Mouse (Mus musculus): ENCODE measurements around the gene Defb9. TPM values are rescaled to one million over a fixed set of nuclear protein-coding genes. Genes with fewer than 3 reads are reported as not detected.
"Not testable (repeated sequence)": the region's sequence is repeated elsewhere in the genome, so short reads cannot be mapped to it uniquely, and the experiment has no call there.

Defb9 gene
- not detected in 2 replicates for polyA plus RNA-seq (2016; fragmentation: Nextera tagmentation; extraction: Ambion mirVana)

DNA sequence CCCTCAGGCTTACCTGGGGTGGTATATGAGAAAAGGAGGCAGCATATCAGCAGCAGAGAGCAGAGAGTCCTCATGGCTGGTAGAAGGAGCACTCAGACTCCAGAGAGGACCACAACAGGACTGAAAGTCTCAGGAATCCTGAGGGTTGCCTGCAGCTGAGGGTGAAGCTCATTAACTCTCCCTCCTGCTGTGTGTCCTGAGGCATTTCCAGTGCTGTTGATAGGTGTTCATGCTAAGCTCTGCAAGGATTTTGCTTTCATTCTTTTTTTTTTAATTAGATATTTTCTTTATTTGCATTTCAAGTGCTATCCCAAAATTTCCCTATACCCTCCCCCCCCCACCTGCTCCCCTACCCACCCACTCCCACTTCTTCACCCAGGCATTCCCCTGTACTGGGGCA is at the start of gene Defb9:
TSS of gene Defb9 (minus strand) at position 101 of the 400 bp plus-strand sequence.
- H3K27me3 ChIP-seq; H3K4me3 ChIP-seq; H3K9ac ChIP-seq; H3K9me3 ChIP-seq; H3K4me2 ChIP-seq (replicated peaks); H3K4me1 ChIP-seq; ATAC-seq (ENCODE audit: insufficient number of reproducible peaks, insufficient read depth, low FRiP score, low TSS enrichment); H3K27ac ChIP-seq; H3K36me3 ChIP-seq: not testable (repeated sequence)

DNA sequence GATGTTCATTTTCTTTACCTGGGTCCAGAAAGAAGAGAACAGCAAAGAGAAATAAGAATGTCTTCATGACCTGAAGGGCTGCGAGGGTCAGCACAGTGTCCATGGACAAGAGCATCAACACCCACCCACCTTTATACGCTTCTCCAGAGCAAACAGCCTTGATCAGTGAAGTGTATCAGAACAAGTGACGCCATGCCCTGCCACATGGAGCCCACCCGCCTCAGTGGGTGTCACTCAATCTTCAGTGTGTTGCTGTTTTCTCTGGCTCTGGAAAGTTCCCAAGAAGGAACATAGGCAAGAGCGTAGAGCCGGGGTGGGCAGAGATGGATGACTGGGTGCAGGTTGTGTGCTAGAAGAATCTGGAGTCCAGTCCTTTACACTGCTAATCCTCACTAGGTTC is 47.4 kb upstream of the Defb9 start, which contains the start of gene Defb15:
TSS of gene Defb15 (minus strand) at position 101 of the 400 bp plus-strand sequence.
- ATAC-seq (ENCODE audit: insufficient number of reproducible peaks, insufficient read depth, low FRiP score, low TSS enrichment): no peak
- Histone ChIP-seq H3K4me2 (replicated peaks) (no peak within 1 kb of the TSS), H3K27me3 (no peaks in the 10 kb centered on the region), H3K4me1 (no peaks in the 10 kb centered on the region), H3K9ac (no peak within 1 kb of the TSS), H3K9me3 (no peaks in the 10 kb centered on the region), H3K36me3 (no peaks in the 10 kb centered on the region), H3K27ac (no peak within 1 kb of the TSS), H3K4me3 (no peak within 1 kb of the TSS)
- WGBS: 93% methylated on average over 6 of the region's 6 CpGs

DNA sequence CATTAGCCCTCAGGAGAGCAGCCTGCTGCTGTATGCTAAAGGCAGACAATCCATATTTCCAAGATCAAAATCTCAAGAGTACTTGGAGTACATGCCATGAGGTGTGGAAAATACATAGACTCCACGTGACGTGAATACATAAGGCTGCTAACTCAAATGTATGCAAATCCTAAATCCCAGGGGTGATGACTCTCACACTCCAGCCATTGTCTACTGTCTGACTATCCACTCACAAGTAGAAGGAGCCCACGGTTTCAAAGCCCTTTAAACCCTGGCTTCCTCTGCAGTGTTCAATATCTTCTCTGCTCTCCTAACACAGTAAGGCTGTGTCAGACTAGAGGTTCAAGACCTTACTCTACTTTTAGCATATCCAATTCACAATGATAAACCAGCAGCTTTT is 45.5 kb upstream of the Defb9 start:
- H3K36me3 ChIP-seq; H3K9ac ChIP-seq; H3K4me2 ChIP-seq (replicated peaks); ATAC-seq (ENCODE audit: insufficient number of reproducible peaks, insufficient read depth, low FRiP score, low TSS enrichment); H3K4me1 ChIP-seq; H3K4me3 ChIP-seq; H3K9me3 ChIP-seq; H3K27ac ChIP-seq; H3K27me3 ChIP-seq: not testable (repeated sequence)
- WGBS: 80% methylated on average over 3 of the region's 3 CpGs

DNA sequence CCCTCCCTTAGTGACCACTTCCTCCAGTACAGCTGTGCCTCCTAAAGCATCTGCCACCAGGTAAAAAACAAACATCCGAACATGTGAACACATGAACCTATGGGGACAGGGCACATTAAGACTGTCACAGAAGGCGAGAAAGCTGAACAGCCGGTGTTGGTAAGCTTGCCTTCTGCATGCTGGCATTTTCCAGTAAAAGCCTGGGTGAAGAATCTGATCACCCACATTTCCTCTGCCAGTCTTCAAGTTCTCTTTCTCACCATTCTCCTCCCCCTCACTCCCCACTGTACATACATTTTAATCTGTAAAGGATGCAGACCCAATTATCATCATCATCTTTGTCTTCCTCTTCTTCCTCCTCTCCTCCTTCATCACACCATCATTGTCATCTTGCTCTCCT is 30.4 kb upstream of the Defb9 start:
- Histone ChIP-seq H3K36me3 (no peaks in the 10 kb centered on the region), H3K9ac (no peak overlapping the region), H3K4me1 (no peaks in the 10 kb centered on the region), H3K4me3 (no peak overlapping the region), H3K9me3 (no peaks in the 10 kb centered on the region), H3K4me2 (replicated peaks) (no peak overlapping the region), H3K27me3 (no peaks in the 10 kb centered on the region), H3K27ac (no peak overlapping the region)
- WGBS: 88% methylated on average over 3 of the region's 3 CpGs
- ATAC-seq (ENCODE audit: insufficient number of reproducible peaks, insufficient read depth, low FRiP score, low TSS enrichment): no peak

DNA sequence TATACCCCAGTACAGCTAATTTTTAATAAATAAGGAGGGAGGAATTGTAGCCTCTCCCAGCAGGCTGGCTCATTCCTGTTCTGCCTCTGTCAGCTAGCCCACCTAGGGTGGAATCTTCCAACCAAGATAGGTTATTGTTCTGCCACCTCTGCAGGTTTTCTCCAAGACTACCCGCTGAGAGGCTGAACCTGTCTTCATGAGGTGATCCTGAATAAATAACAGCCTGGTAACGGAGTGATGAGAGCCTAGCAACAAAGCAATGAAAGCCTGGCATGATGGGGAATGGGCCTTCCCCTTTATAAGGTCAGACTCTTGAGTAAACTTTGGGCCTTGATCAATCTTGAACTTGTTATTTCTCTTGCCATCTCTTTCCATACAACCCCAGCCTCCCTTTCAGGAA is 27.3 kb upstream of the Defb9 start:
- no peaks in the 10 kb centered on the region for H3K27me3 ChIP-seq
- ATAC-seq (ENCODE audit: insufficient number of reproducible peaks, insufficient read depth, low FRiP score, low TSS enrichment): no peak
- H3K4me2 ChIP-seq (replicated peaks): no peak overlapping the region
- H3K9me3 ChIP-seq: no peaks in the 10 kb centered on the region
- no peak overlapping the region for H3K9ac ChIP-seq
- no peak overlapping the region for H3K4me3 ChIP-seq
- WGBS: 15% methylated on average over 2 of the region's 2 CpGs
- no peaks in the 10 kb centered on the region for H3K4me1 ChIP-seq
- no peaks in the 10 kb centered on the region for H3K36me3 ChIP-seq
- H3K27ac ChIP-seq: no peak overlapping the region

DNA sequence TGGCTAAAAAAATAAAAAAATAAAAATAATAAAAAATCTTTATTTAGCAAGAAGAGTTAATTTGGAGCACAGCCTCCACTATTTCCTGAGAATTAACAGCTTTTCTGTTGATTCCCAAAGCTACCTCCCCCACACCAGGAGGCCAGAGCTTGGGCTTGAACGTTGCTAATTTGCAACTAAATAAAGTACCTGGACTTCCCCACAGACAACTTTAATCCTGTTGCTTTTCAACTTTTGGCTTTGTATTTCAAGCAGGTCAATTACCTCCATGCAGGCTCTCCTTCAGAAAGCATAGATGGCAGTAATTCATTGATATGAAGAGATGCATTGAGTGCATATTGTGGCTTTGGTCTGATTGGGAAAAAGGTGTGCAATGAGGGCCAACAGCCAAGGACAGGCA is 26.7 kb upstream of the Defb9 start:
- WGBS: 2% methylated on average over 1 of the region's 1 CpGs
- H3K4me3 ChIP-seq: no peak overlapping the region
- no peaks in the 10 kb centered on the region for H3K9me3 ChIP-seq
- no peak overlapping the region for H3K4me2 ChIP-seq (replicated peaks)
- H3K27me3 ChIP-seq: no peaks in the 10 kb centered on the region
- no peak overlapping the region for H3K9ac ChIP-seq
- no peaks in the 10 kb centered on the region for H3K36me3 ChIP-seq
- no peak for ATAC-seq (ENCODE audit: insufficient number of reproducible peaks, insufficient read depth, low FRiP score, low TSS enrichment)
- no peak overlapping the region for H3K27ac ChIP-seq
- H3K4me1 ChIP-seq: no peaks in the 10 kb centered on the region

DNA sequence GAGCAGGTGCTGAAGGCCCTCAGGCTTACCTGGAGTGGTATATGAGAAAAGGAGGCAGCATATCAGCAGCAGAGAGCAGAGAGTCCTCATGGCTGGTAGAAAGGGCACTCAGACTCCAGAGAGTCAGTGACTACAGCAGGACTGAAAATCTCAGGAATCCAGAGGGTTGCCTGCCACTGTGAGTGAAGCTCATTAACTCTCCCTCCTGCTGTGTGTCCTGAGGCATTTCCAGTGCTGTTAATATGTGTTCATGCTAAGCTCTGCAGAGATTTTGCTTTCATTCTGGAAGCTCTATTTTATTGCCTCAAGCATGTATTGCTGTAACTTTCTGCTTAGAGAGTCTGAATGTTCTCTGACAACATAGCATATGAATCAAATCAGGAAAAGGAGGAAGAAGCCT is 21.1 kb upstream of the Defb9 start, which contains the start of gene Defb11:
TSS of gene Defb11 (minus strand) at position 123 of the 400 bp plus-strand sequence.
- H3K4me1 ChIP-seq, H3K27ac ChIP-seq: not testable (repeated sequence)

DNA sequence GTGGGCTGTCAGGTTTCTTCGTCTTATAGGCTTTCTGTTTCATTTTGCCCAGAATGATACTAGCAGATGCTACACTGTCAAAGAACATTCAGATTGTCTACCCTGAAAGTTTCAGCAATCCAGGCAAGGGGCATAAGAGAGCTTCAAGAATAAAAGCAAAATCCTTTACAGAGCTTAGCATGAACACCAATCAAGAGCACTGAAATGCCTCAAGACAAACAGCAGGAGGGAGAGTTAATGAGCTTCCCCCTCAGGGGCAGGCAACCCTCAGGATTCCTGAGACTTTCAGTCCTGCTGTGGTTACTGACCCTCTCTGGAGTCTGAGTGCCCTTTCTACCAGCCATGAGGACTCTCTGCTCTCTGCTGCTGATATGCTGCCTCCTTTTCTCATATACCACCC is 26.6 kb downstream of the Defb9 start, which contains the start of gene Defb10:
TSS of gene Defb10 (plus strand) at position 316 of the 400 bp plus-strand sequence.
- not testable (repeated sequence) for H3K4me1 ChIP-seq; H3K27ac ChIP-seq; H3K9me3 ChIP-seq; H3K27me3 ChIP-seq; H3K36me3 ChIP-seq; H3K4me2 ChIP-seq (replicated peaks); H3K4me3 ChIP-seq; H3K9ac ChIP-seq
- 30% methylated on average over 1 of the region's 1 CpGs for WGBS
- peak; percentile 60; the same call in 1 of the 2 replicates for ATAC-seq (ENCODE audit: insufficient number of reproducible peaks, insufficient read depth, low FRiP score, low TSS enrichment)

More for the DNA sequence above, 21.1 kb upstream of the Defb9 start, which contains the start of gene Defb11:
- not testable (repeated sequence) for H3K9me3 ChIP-seq; H3K36me3 ChIP-seq; ATAC-seq (ENCODE audit: insufficient number of reproducible peaks, insufficient read depth, low FRiP score, low TSS enrichment); H3K9ac ChIP-seq; H3K4me2 ChIP-seq (replicated peaks); H3K27me3 ChIP-seq; H3K4me3 ChIP-seq

Other genes with a start within 250 kb of the Defb9 start
- gene Defa17, start 229.6 kb downstream of the Defb9 start, polyA plus RNA-seq (2016; fragmentation: Nextera tagmentation; extraction: Ambion mirVana): not detected in 2 replicates
- gene Defa34, start 219.6 kb downstream of the Defb9 start, polyA plus RNA-seq (2016; fragmentation: Nextera tagmentation; extraction: Ambion mirVana): not detected in 2 replicates
- gene AY761184, start 181.8 kb downstream of the Defb9 start, polyA plus RNA-seq (2016; fragmentation: Nextera tagmentation; extraction: Ambion mirVana): not detected in 2 replicates
- gene Defa24, start 150.9 kb downstream of the Defb9 start, polyA plus RNA-seq (2016; fragmentation: Nextera tagmentation; extraction: Ambion mirVana): not detected in 2 replicates
- gene Defb50, start 61.9 kb downstream of the Defb9 start, polyA plus RNA-seq (2016; fragmentation: Nextera tagmentation; extraction: Ambion mirVana): not detected in 2 replicates
- not detected in 2 replicates for gene Defb2, start 45.5 kb downstream of the Defb9 start, polyA plus RNA-seq (2016; fragmentation: Nextera tagmentation; extraction: Ambion mirVana)
- gene Defb10, start 26.5 kb downstream of the Defb9 start, polyA plus RNA-seq (2016; fragmentation: Nextera tagmentation; extraction: Ambion mirVana): not detected in 2 replicates
- gene Defb11, start 21.0 kb upstream of the Defb9 start, polyA plus RNA-seq (2016; fragmentation: Nextera tagmentation; extraction: Ambion mirVana): not detected in 2 replicates
- gene Defb15, start 47.3 kb upstream of the Defb9 start, polyA plus RNA-seq (2016; fragmentation: Nextera tagmentation; extraction: Ambion mirVana): not detected in 2 replicates
- not detected in 2 replicates for gene Defb35, start 52.9 kb upstream of the Defb9 start, polyA plus RNA-seq (2016; fragmentation: Nextera tagmentation; extraction: Ambion mirVana)
- not detected in 2 replicates for gene Defb13, start 61.3 kb upstream of the Defb9 start, polyA plus RNA-seq (2016; fragmentation: Nextera tagmentation; extraction: Ambion mirVana)
- not detected in 2 replicates for gene Fam90a1a, start 73.3 kb upstream of the Defb9 start, polyA plus RNA-seq (2016; fragmentation: Nextera tagmentation; extraction: Ambion mirVana)
- not detected in 2 replicates for gene Ccdc70, start 84.4 kb upstream of the Defb9 start, polyA plus RNA-seq (2016; fragmentation: Nextera tagmentation; extraction: Ambion mirVana)
- 1.1 and 1.2 TPM in 2 replicates for gene Atp7b, start 174.9 kb upstream of the Defb9 start, polyA plus RNA-seq (2016; fragmentation: Nextera tagmentation; extraction: Ambion mirVana)
- gene Alg11, start 175.3 kb upstream of the Defb9 start, polyA plus RNA-seq (2016; fragmentation: Nextera tagmentation; extraction: Ambion mirVana): 44.4 and 46.5 TPM in 2 replicates
- 0.18 TPM in 1 of 2 replicates, not detected in the other for gene Nek5, start 239.6 kb upstream of the Defb9 start, polyA plus RNA-seq (2016; fragmentation: Nextera tagmentation; extraction: Ambion mirVana)